Mouse (Mus musculus) thymus, postnatal 25 days (tissue): Measurements from ENCODE around the gene Adam15.

Experiments
- DNase-seq: peaks from one replicate; pipeline ENCODE4 v3.0.0; 2022

Gene Adam15

GRCm38 (mm10) chr3:89321183-89322130 is 28.3 kb downstream of the Adam15 start:
- DNase-seq, result no peak

GRCm38 (mm10) chr3:89320581-89321182 is 29.1 kb downstream of the Adam15 start:
- DNase-seq, result peak; percentile 17

- DNase-seq, result peak; percentile 19
These were observed 30.0 kb downstream of the Adam15 start for GRCm38 (mm10) chr3:89319591-89320350.

GRCm38 (mm10) chr3:89318971-89319590 is 30.7 kb downstream of the Adam15 start:
- DNase-seq, result no peak

- no peak for DNase-seq
These were observed 31.5 kb downstream of the Adam15 start for GRCm38 (mm10) chr3:89318316-89318715.

- DNase-seq, result no peak
These were observed 32.5 kb downstream of the Adam15 start for GRCm38 (mm10) chr3:89317246-89317645.

GRCm38 (mm10) chr3:89316833-89317232 is 33.0 kb downstream of the Adam15 start:
- peak; percentile 80 for DNase-seq

GRCm38 (mm10) chr3:89315930-89316831 is 33.6 kb downstream of the Adam15 start:
- DNase-seq, result no peak

GRCm38 (mm10) chr3:89315195-89315929 is 34.4 kb downstream of the Adam15 start:
- peak; percentile 66 for DNase-seq

GRCm38 (mm10) chr3:89314791-89315190 is 35.0 kb downstream of the Adam15 start:
- no peak for DNase-seq

GRCm38 (mm10) chr3:89314340-89314739 is 35.5 kb downstream of the Adam15 start:
- no peak for DNase-seq

- DNase-seq, result peak; percentile 61
These were observed 41.7 kb downstream of the Adam15 start for GRCm38 (mm10) chr3:89308089-89308488.

- DNase-seq, result no peak
These were observed 44.1 kb downstream of the Adam15 start for GRCm38 (mm10) chr3:89305551-89306325.

GRCm38 (mm10) chr3:89305105-89305504 is 44.7 kb downstream of the Adam15 start:
- no peak for DNase-seq

- DNase-seq, result no peak
These were observed 45.4 kb downstream of the Adam15 start for GRCm38 (mm10) chr3:89304440-89304839.

- DNase-seq, result no peak
These were observed 49.3 kb downstream of the Adam15 start for GRCm38 (mm10) chr3:89300514-89300913.

- no peak for DNase-seq
These were observed 49.7 kb downstream of the Adam15 start for GRCm38 (mm10) chr3:89300071-89300470.

GRCm38 (mm10) chr3:89299499-89299898 is 50.3 kb downstream of the Adam15 start:
- DNase-seq, result peak; percentile 57

GRCm38 (mm10) chr3:89298908-89299307 is 50.9 kb downstream of the Adam15 start:
- no peak for DNase-seq

GRCm38 (mm10) chr3:89296761-89297396 is 52.9 kb downstream of the Adam15 start:
- DNase-seq, result no peak
